Mouse (Mus musculus) neural tube, embryonic 12.5 days (tissue): ENCODE data around the gene Il17d. TPM values are rescaled to one million over a fixed set of nuclear protein-coding genes. Genes with fewer than 3 reads are reported as not detected.

Experiments used
- ATAC-seq: fragments of 200-750 bp; cut with Nextera tagmentation; 2 replicates; pipeline ENCODE4 v1.8.0; 2017; ENCODE audit warnings: low read depth, mild to moderate bottlenecking, moderate TSS enrichment, moderate library complexity; ENCODE audit not compliant: low FRiP score
- H3K27ac ChIP-seq: fragments of 300-500 bp; sonication (generic); 2 replicates; pipeline ENCODE4 v1.5.1; 2016
- H3K27me3 ChIP-seq: fragments of 300-500 bp; sonication (generic); replicated peaks from 2 replicates; pipeline ENCODE4 v1.6.1; 2016; ENCODE audit warnings: mild to moderate bottlenecking
- H3K36me3 ChIP-seq: fragments of 300-500 bp; sonication (generic); 2 replicates; pipeline ENCODE4 v1.6.1; 2016; ENCODE audit warnings: mild to moderate bottlenecking
- H3K4me1 ChIP-seq: fragments of 300-500 bp; sonication (generic); 2 replicates; pipeline ENCODE4 v1.6.1; 2016
- H3K4me2 ChIP-seq: fragments of 300-500 bp; sonication (generic); replicated peaks from 2 replicates; pipeline ENCODE4 v1.6.1; 2016; ENCODE audit warnings: mild to moderate bottlenecking
- H3K4me3 ChIP-seq: fragments of 300-500 bp; sonication (generic); 2 replicates; pipeline ENCODE4 v1.5.1; 2016
- H3K9ac ChIP-seq: fragments of 300-500 bp; sonication (generic); 2 replicates; pipeline ENCODE4 v1.6.1; 2016; ENCODE audit warnings: mild to moderate bottlenecking
- H3K9me3 ChIP-seq: fragments of 300-500 bp; sonication (generic); 2 replicates; pipeline ENCODE4 v1.6.1; 2016; ENCODE audit warnings: mild to moderate bottlenecking
- WGBS: fragments of 180-500 bp; shearing (Covaris S2); methylation state at CpG from one replicate; pipeline ENCODE4 v1.1.7; 2016; 5-methylcytosine and 5-hydroxymethylcytosine counted together
- polyA plus RNA-seq: library from polyadenylated mRNA; unstranded; fragments of >200 nt; fragmentation: Nextera tagmentation; extraction: Ambion mirVana; gene quantifications from 2 replicates; pipeline ENCODE4 v1.2.1, GENCODE M21; 2016

The Il17d gene
- polyA plus RNA-seq, 1 experiment from 2014 or later: 3.6 TPM

- peak overlapping the region; percentile 89 for H3K4me2 ChIP-seq
- 0 out of 2 replicates have a peak, but pooled peaks have one; percentile 10 for ATAC-seq
- WGBS: 59% methylated on average over 10 of the region's 10 CpGs
- H3K36me3 ChIP-seq: no peaks in the 10 kb centered on the region
- peak overlapping the region; percentile 80 for H3K4me3 ChIP-seq
- H3K4me1 ChIP-seq: 0 out of 2 replicates have a peak, but pooled peaks cover 7% of the 10 kb centered on the region
- H3K9me3 ChIP-seq: no peaks in the 10 kb centered on the region
- no peak overlapping the region for H3K9ac ChIP-seq
- H3K27ac ChIP-seq: no peak overlapping the region
- H3K27me3 ChIP-seq: peaks cover 24% of the 10 kb centered on the region
Observed at GRCm38 (mm10) chr14:57526050-57526623, 1.6 kb downstream of the Il17d start.

GRCm38 (mm10) chr14:57527122-57527521 is 2.5 kb downstream of the Il17d start:
- H3K9ac ChIP-seq: no peak overlapping the region
- no peak for ATAC-seq
- H3K36me3 ChIP-seq: no peaks in the 10 kb centered on the region
- peaks cover 24% of the 10 kb centered on the region for H3K27me3 ChIP-seq
- no peak overlapping the region for H3K4me3 ChIP-seq
- H3K27ac ChIP-seq: no peak overlapping the region
- 44% methylated on average over 7 of the region's 7 CpGs for WGBS
- no peaks in the 10 kb centered on the region for H3K9me3 ChIP-seq
- no peak overlapping the region for H3K4me2 ChIP-seq
- H3K4me1 ChIP-seq: 0 out of 2 replicates have a peak, but pooled peaks cover 7% of the 10 kb centered on the region

GRCm38 (mm10) chr14:57527598-57527997 is 3.0 kb downstream of the Il17d start:
- H3K27ac ChIP-seq: no peak overlapping the region
- ATAC-seq: no peak
- WGBS: 54% methylated on average over 2 of the region's 2 CpGs
- H3K9me3 ChIP-seq: no peaks in the 10 kb centered on the region
- H3K4me1 ChIP-seq: 0 out of 2 replicates have a peak, but pooled peaks cover 7% of the 10 kb centered on the region
- H3K9ac ChIP-seq: no peak overlapping the region
- H3K36me3 ChIP-seq: no peaks in the 10 kb centered on the region
- H3K27me3 ChIP-seq: peaks cover 24% of the 10 kb centered on the region
- no peak overlapping the region for H3K4me3 ChIP-seq
- no peak overlapping the region for H3K4me2 ChIP-seq

GRCm38 (mm10) chr14:57529086-57529785 is 4.7 kb downstream of the Il17d start:
- no peak for ATAC-seq
- Histone ChIP-seq H3K27ac (no peak overlapping the region), H3K9me3 (no peaks in the 10 kb centered on the region), H3K4me1 (peaks cover 8% of the 10 kb centered on the region; the same call in 1 of the 2 replicates), H3K36me3 (no peaks in the 10 kb centered on the region), H3K27me3 (peaks cover 12% of the 10 kb centered on the region), H3K4me2 (no peak overlapping the region), H3K4me3 (no peak overlapping the region), H3K9ac (no peak overlapping the region)
- 56% methylated on average over 10 of the region's 10 CpGs for WGBS

GRCm38 (mm10) chr14:57529786-57530515 is 5.4 kb downstream of the Il17d start:
- no peak overlapping the region for H3K4me2 ChIP-seq
- peaks cover 9% of the 10 kb centered on the region for H3K4me1 ChIP-seq
- WGBS: 71% methylated on average over 5 of the region's 5 CpGs

GRCm38 (mm10) chr14:57532577-57532976 is 8.0 kb downstream of the Il17d start:
- H3K27ac ChIP-seq: no peak overlapping the region
- H3K4me1 ChIP-seq: peaks cover 20% of the 10 kb centered on the region
- H3K4me3 ChIP-seq: no peak overlapping the region
- H3K4me2 ChIP-seq: no peak overlapping the region
- ATAC-seq: no peak
- WGBS: 90% methylated on average over 3 of the region's 3 CpGs
- no peak overlapping the region for H3K9ac ChIP-seq
- H3K36me3 ChIP-seq: no peaks in the 10 kb centered on the region
- peaks cover 1% of the 10 kb centered on the region for H3K27me3 ChIP-seq
- no peaks in the 10 kb centered on the region for H3K9me3 ChIP-seq

More at GRCm38 (mm10) chr14:57529786-57530515, 5.4 kb downstream of the Il17d start:
- Histone ChIP-seq H3K9me3 (no peaks in the 10 kb centered on the region), H3K4me3 (no peak overlapping the region), H3K36me3 (no peaks in the 10 kb centered on the region), H3K9ac (no peak overlapping the region), H3K27ac (no peak overlapping the region), H3K27me3 (peaks cover 12% of the 10 kb centered on the region)
- no peak for ATAC-seq

- no peak for ATAC-seq
- Histone ChIP-seq H3K27me3 (no peaks in the 10 kb centered on the region; the same call in none of the 2 replicates), H3K9me3 (no peaks in the 10 kb centered on the region), H3K9ac (no peak overlapping the region), H3K4me2 (no peak overlapping the region), H3K4me3 (no peak overlapping the region), H3K27ac (no peak overlapping the region), H3K36me3 (no peaks in the 10 kb centered on the region), H3K4me1 (peaks cover 20% of the 10 kb centered on the region)
- WGBS: 37% methylated on average over 3 of the region's 3 CpGs
Observed at GRCm38 (mm10) chr14:57533214-57533613, 8.6 kb downstream of the Il17d start.

- Histone ChIP-seq H3K27me3 (no peaks in the 10 kb centered on the region; the same call in none of the 2 replicates), H3K9me3 (no peaks in the 10 kb centered on the region), H3K4me1 (peaks cover 20% of the 10 kb centered on the region), H3K27ac (no peak overlapping the region), H3K36me3 (no peaks in the 10 kb centered on the region), H3K4me3 (no peak overlapping the region), H3K4me2 (no peak overlapping the region), H3K9ac (no peak overlapping the region)
- ATAC-seq: no peak
- 13% methylated on average over 11 of the region's 11 CpGs for WGBS
Observed at GRCm38 (mm10) chr14:57533841-57534240, 9.3 kb downstream of the Il17d start.

- 7% methylated on average over 5 of the region's 5 CpGs for WGBS
- Histone ChIP-seq H3K36me3 (no peaks in the 10 kb centered on the region), H3K9ac (no peak overlapping the region), H3K4me2 (no peak overlapping the region), H3K27ac (no peak overlapping the region), H3K4me3 (no peak overlapping the region), H3K9me3 (no peaks in the 10 kb centered on the region), H3K4me1 (peaks cover 20% of the 10 kb centered on the region), H3K27me3 (no peaks in the 10 kb centered on the region; the same call in none of the 2 replicates)
- no peak for ATAC-seq
Observed at GRCm38 (mm10) chr14:57534346-57534745, 9.8 kb downstream of the Il17d start.

GRCm38 (mm10) chr14:57534961-57535360 is 10.4 kb downstream of the Il17d start:
- no peak overlapping the region for H3K27ac ChIP-seq
- no peaks in the 10 kb centered on the region for H3K9me3 ChIP-seq
- no peak for ATAC-seq
- H3K27me3 ChIP-seq: no peaks in the 10 kb centered on the region; the same call in none of the 2 replicates
- peak overlapping the region; percentile 26; the same call in 1 of the 2 replicates for H3K4me2 ChIP-seq
- no peak overlapping the region for H3K9ac ChIP-seq
- H3K36me3 ChIP-seq: no peaks in the 10 kb centered on the region
- 5% methylated on average over 8 of the region's 8 CpGs for WGBS
- peaks cover 20% of the 10 kb centered on the region for H3K4me1 ChIP-seq
- no peak overlapping the region for H3K4me3 ChIP-seq

GRCm38 (mm10) chr14:57535646-57536045 is 11.1 kb downstream of the Il17d start:
- WGBS: 70% methylated on average over 6 of the region's 6 CpGs
- Histone ChIP-seq H3K27ac (no peak overlapping the region), H3K27me3 (no peaks in the 10 kb centered on the region; the same call in none of the 2 replicates), H3K4me2 (no peak overlapping the region), H3K36me3 (no peaks in the 10 kb centered on the region), H3K4me1 (peaks cover 20% of the 10 kb centered on the region), H3K9ac (no peak overlapping the region), H3K9me3 (no peaks in the 10 kb centered on the region), H3K4me3 (no peak overlapping the region)
- no peak for ATAC-seq

- Histone ChIP-seq H3K36me3 (no peaks in the 10 kb centered on the region), H3K4me2 (no peak overlapping the region), H3K27ac (no peak overlapping the region), H3K9ac (no peak overlapping the region), H3K4me3 (no peak overlapping the region), H3K4me1 (peaks cover 20% of the 10 kb centered on the region), H3K27me3 (no peaks in the 10 kb centered on the region; the same call in none of the 2 replicates), H3K9me3 (no peaks in the 10 kb centered on the region)
- no peak for ATAC-seq
- 42% methylated on average over 9 of the region's 9 CpGs for WGBS
Observed at GRCm38 (mm10) chr14:57536820-57537219, 12.2 kb downstream of the Il17d start.
